Mouse (Mus musculus) adrenal gland, postnatal 25 days (tissue): ENCODE data around the gene Myh7. TPM values are rescaled to one million over a fixed set of nuclear protein-coding genes. Genes with fewer than 3 reads are reported as not detected.
"Not testable (repeated sequence)": the region's sequence is repeated elsewhere in the genome, so short reads cannot be mapped to it uniquely, and the experiment has no call there.

Experiments used
- DNase-seq: peaks from one replicate; pipeline ENCODE4 v3.0.0; 2021; ENCODE audit warnings: mixed read lengths
- total RNA-seq: library from RNA; stranded (reverse); gene quantifications from 2 replicates; pipeline ENCODE4 v1.2.3, GENCODE M21; 2021

Myh7 gene
- total RNA-seq, 1 experiment from 2014 or later: not detected

- DNase-seq: no peak
These were observed 9.7 kb upstream of the Myh7 start for GRCm38 (mm10) chr14:55003878-55004855.

GRCm38 (mm10) chr14:55002687-55003120 lies 8.3 kb upstream of the Myh7 start:
- no peak for DNase-seq

- no peak for DNase-seq
These were observed 7.7 kb upstream of the Myh7 start for GRCm38 (mm10) chr14:55001938-55002686.

- DNase-seq: no peak
These were observed 7.0 kb upstream of the Myh7 start for GRCm38 (mm10) chr14:55001446-55001845.

- DNase-seq: no peak
These were observed 6.4 kb upstream of the Myh7 start for GRCm38 (mm10) chr14:55000814-55001213.

- DNase-seq: not testable (repeated sequence)
These were observed 5.4 kb upstream of the Myh7 start for GRCm38 (mm10) chr14:54999868-55000267.

GRCm38 (mm10) chr14:54998680-54999079 lies 4.3 kb upstream of the Myh7 start:
- DNase-seq: no peak

- DNase-seq: no peak
These were observed 2.9 kb upstream of the Myh7 start for GRCm38 (mm10) chr14:54997297-54997696.

- DNase-seq: no peak
These were observed 2.4 kb upstream of the Myh7 start for GRCm38 (mm10) chr14:54996793-54997192.

- DNase-seq: no peak
These were observed 1.2 kb upstream of the Myh7 start for GRCm38 (mm10) chr14:54995457-54996138.

- DNase-seq: no peak
These were observed 402 bp upstream of the Myh7 start for GRCm38 (mm10) chr14:54994869-54995186.

- DNase-seq: no peak
These were observed 790 bp downstream of the Myh7 start for GRCm38 (mm10) chr14:54993636-54994035.

GRCm38 (mm10) chr14:54992196-54992595 lies 2.2 kb downstream of the Myh7 start:
- no peak for DNase-seq

GRCm38 (mm10) chr14:54989886-54990441 lies 4.5 kb downstream of the Myh7 start:
- no peak for DNase-seq

- no peak for DNase-seq
These were observed 5.5 kb downstream of the Myh7 start for GRCm38 (mm10) chr14:54988882-54989281.

- not testable (repeated sequence) for DNase-seq
These were observed 6.0 kb downstream of the Myh7 start for GRCm38 (mm10) chr14:54988350-54988874.

GRCm38 (mm10) chr14:54981934-54982333 lies 12.5 kb downstream of the Myh7 start:
- DNase-seq: no peak

GRCm38 (mm10) chr14:54978664-54979063 lies 15.8 kb downstream of the Myh7 start:
- no peak for DNase-seq

GRCm38 (mm10) chr14:54976633-54977032 lies 17.8 kb downstream of the Myh7 start, which contains the start of gene Gm17428:
Gm17428 (plus strand) TSS chr14:54976933.
- DNase-seq: no peak

GRCm38 (mm10) chr14:54974068-54974791 lies 20.2 kb downstream of the Myh7 start:
- DNase-seq: no peak

- not testable (repeated sequence) for DNase-seq
These were observed 21.6 kb downstream of the Myh7 start for GRCm38 (mm10) chr14:54972786-54973185.
